Mouse (Mus musculus): ENCODE measurements around the gene Gm49383. TPM values are rescaled to one million over a fixed set of nuclear protein-coding genes. Genes with fewer than 3 reads are reported as not detected.

Gm49383 gene
- polyA plus RNA-seq, 1 experiment from 2014 or later = 20.0 TPM

DNA sequence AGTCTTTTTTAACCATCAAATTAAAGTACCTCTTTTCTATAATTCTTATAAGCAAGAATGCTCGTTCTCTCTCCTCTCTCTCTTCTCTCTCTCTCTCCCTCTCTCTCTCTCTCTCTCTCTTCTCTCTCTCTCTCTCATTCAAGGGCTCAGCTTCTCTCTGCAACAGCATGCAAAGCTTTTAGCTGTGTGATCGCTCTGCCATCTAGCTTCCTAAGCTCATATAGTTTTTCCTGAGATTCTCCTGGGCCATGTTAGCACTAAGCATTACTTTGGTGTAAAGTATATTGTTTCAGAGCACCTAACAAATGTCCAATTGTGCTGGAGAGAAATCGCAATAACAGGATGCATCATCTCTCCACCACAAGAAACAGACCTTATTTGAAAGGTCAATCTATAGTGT lies 57.7 kb downstream of the Gm49383 start:
- WGBS = 94% methylated on average over 3 of the region's 3 CpGs
- H3K9ac ChIP-seq (replicated peaks; ENCODE audit: low read depth, low read length) = no peak overlapping the region
- no peak overlapping the region for H3K4me2 ChIP-seq (ENCODE audit: low read length)
- H3K4me1 ChIP-seq (replicated peaks; ENCODE audit: control insufficient read depth, insufficient read depth, low read length) = no peaks in the 10 kb centered on the region
- no peak overlapping the region for H3K27ac ChIP-seq (ENCODE audit: low read length)
- no peak overlapping the region for H3K4me3 ChIP-seq (replicated peaks; ENCODE audit: low read length)
- ATAC-seq = no peak
- no peaks in the 10 kb centered on the region for H3K9me3 ChIP-seq (ENCODE audit: control insufficient read depth, low read length)
- no peaks in the 10 kb centered on the region for H3K27me3 ChIP-seq (replicated peaks; ENCODE audit: control insufficient read depth, insufficient read depth, low read length)
- H3K36me3 ChIP-seq (ENCODE audit: control insufficient read depth, insufficient read depth) = no peaks in the 10 kb centered on the region

Small RNA genes within 50 kb of the gene (microRNA-seq; reads per million reads assigned to microRNA genes)
- gene Gm47287 (not detected), gene Gm47295 (not detected)

Other genes with a start within 250 kb of the Gm49383 start
- 987 and 1,101 TPM in 2 replicates for gene Rps29, start 37.9 kb downstream of the Gm49383 start, polyA plus RNA-seq (2015; fragmentation: Nextera tagmentation; extraction: Ambion mirVana)
- 9.7 and 11.4 TPM in 2 replicates for gene Lrr1, start 28.3 kb downstream of the Gm49383 start, polyA plus RNA-seq (2015; fragmentation: Nextera tagmentation; extraction: Ambion mirVana)
- gene Rpl36al, start 13.0 kb downstream of the Gm49383 start, polyA plus RNA-seq (2015; fragmentation: Nextera tagmentation; extraction: Ambion mirVana) = 289 and 292 TPM in 2 replicates
- 32.6 and 37.8 TPM in 2 replicates for gene Mgat2, start 12.9 kb downstream of the Gm49383 start, polyA plus RNA-seq (2015; fragmentation: Nextera tagmentation; extraction: Ambion mirVana)
- 8.1 and 9.1 TPM in 2 replicates for gene Dnaaf2, start 1.3 kb upstream of the Gm49383 start, polyA plus RNA-seq (2015; fragmentation: Nextera tagmentation; extraction: Ambion mirVana)
- 16.5 and 22.1 TPM in 2 replicates for gene Gm49384, start 7.2 kb upstream of the Gm49383 start, polyA plus RNA-seq (2015; fragmentation: Nextera tagmentation; extraction: Ambion mirVana)
- gene Pole2, start 31.1 kb upstream of the Gm49383 start, polyA plus RNA-seq (2015; fragmentation: Nextera tagmentation; extraction: Ambion mirVana) = 7.2 and 8.0 TPM in 2 replicates
- 12.5 TPM in 2 replicates for gene Klhdc1, start 44.1 kb upstream of the Gm49383 start, polyA plus RNA-seq (2015; fragmentation: Nextera tagmentation; extraction: Ambion mirVana)
- gene Klhdc2, start 99.6 kb upstream of the Gm49383 start, polyA plus RNA-seq (2015; fragmentation: Nextera tagmentation; extraction: Ambion mirVana) = 272 and 285 TPM in 2 replicates
- gene Nemf, start 160.1 kb upstream of the Gm49383 start, polyA plus RNA-seq (2015; fragmentation: Nextera tagmentation; extraction: Ambion mirVana) = 87.6 and 94.4 TPM in 2 replicates
- 22.2 and 27.6 TPM in 2 replicates for gene Arf6, start 175.0 kb upstream of the Gm49383 start, polyA plus RNA-seq (2015; fragmentation: Nextera tagmentation; extraction: Ambion mirVana)
- gene Gm9887, start 175.4 kb upstream of the Gm49383 start, polyA plus RNA-seq (2015; fragmentation: Nextera tagmentation; extraction: Ambion mirVana) = 0.62 TPM in 1 of 2 replicates, not detected in the other